Mouse (Mus musculus) kidney, postnatal 4 days (tissue): ENCODE data around the gene Setd6.

Source experiments
- DNase-seq, 2 experiments: peaks; one replicate each; pipeline ENCODE4 v3.0.0; 2021; ENCODE audit warnings: mixed read lengths in 2 of 2

The Setd6 gene

GRCm38 (mm10) chr8:95715676-95716531 lies at the start of gene Setd6:
Gene Setd6, plus strand, starts transcription at chr8:95715881.
- peak; percentile 89 to 94 for DNase-seq

DNA sequence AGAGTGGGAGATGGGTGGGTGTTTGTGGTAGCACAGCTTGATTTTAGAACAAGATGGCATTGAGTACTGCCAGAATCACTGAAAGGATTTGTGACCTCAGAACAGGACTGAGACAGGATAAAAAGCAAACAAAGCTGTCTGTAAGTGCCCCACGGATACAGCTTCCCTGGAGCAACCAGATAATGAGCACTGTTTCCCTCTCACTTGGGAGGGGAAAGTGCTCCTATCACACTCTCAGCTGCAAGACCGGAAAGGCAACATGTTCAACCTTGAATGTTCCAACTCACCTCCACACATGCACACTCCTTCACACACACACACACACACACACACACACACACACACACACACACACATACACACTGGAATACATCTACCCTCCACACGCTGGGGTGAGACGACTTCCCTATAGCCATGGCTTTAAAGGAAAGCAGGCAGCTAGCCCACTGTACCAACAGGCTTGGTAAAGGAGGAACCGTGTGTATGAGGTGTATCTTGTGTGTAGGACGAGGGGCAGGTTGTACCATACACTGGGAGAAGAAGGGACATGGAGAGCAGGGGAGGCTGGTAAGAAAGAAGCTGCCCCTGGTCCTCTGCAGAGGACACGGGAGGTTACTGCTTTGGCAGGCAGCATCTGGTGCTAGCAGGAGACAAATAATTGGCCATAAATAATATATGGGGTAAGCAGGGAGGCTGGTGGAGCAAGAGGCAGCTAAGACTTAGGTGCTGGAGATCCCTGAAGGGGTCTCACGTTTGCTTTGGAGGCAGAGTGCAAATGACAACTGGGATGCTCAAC lies 47.3 kb upstream of the Setd6 start:
- DNase-seq = no peak

- DNase-seq = no peak
Measured at GRCm38 (mm10) chr8:95669967-95670366, 45.7 kb upstream of the Setd6 start.

GRCm38 (mm10) chr8:95671861-95672260 lies 43.8 kb upstream of the Setd6 start:
- no peak for DNase-seq

GRCm38 (mm10) chr8:95672811-95673210 lies 42.9 kb upstream of the Setd6 start:
- no peak for DNase-seq

DNA sequence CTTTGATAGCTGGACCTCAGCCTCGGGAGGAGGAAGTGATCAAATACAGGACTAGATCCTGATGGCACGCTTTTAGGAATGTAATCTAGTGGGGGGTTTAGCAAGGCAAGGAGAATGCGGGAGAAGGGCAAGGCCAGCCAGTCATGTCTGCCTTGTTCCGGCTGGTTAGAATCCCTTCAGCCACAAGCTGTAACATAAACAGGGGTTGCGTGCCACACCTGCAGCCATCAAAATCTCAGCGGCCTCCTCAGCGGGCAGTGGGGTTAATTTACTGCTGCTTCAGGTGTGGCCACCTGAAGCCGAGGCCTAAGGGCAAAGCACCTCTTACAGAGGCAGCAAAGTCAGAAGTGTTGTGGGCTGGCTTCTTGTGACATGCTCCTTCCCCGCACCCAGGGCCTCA lies 39.0 kb upstream of the Setd6 start, which contains the start of gene Ndrg4:
Ndrg4 (plus strand) TSS at position 350 of the 400 bp plus-strand sequence.
- peak in 1 of 2 experiments; percentile 43 for DNase-seq

DNA sequence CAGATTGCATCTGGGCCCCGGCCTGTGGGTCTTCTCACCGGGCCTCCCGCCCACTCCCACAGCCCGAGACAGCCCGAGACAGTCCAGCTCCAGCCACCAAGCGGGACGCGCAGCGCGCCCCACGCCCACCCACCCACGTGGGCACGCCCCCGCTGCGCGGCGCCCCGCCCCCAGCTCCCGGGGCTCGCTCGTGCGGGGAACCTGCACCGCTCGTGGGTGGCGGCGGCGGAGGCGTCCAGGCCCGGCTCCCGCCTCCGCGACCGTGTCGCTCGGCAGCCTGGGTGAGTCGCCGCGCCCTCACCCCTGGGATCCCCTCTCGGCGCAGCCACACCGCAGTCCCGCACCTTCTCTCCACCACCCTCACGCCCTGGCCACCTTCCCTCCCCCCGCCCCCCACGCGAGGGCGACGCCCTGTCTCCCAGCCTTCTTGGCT lies 38.1 kb upstream of the Setd6 start:
- DNase-seq = peak; percentile 26 to 47

- peak; percentile 26 to 53 for DNase-seq
Measured at GRCm38 (mm10) chr8:95678024-95678611, 37.6 kb upstream of the Setd6 start.

GRCm38 (mm10) chr8:95688073-95688672 lies 27.5 kb upstream of the Setd6 start:
- DNase-seq = no peak

- DNase-seq = peak; percentile 45 to 54
Measured at GRCm38 (mm10) chr8:95690929-95691541, 24.6 kb upstream of the Setd6 start.

DNA sequence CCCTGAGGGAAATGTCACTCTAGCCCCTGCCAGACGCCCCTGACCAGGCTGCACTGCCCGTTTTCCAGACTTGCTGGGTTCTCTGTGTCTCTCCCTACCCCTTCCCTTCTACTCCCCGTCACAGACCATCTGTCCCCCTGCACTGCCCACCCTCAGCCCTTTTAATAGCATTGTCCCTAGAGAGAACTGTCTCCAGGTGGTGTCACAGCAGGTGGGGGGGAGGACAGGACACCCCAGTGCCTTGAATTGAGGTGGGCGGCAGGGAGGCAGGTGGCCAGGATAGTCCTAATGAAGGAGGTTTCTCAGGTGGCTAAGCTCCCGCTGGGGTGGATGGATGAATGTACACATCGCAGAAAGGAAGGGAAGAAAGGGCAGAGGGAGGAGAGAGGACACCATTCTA lies 21.1 kb upstream of the Setd6 start:
- no peak for DNase-seq

GRCm38 (mm10) chr8:95696661-95697060 lies 19.0 kb upstream of the Setd6 start:
- no peak for DNase-seq

GRCm38 (mm10) chr8:95697128-95697527 lies 18.6 kb upstream of the Setd6 start:
- peak; percentile 91 for DNase-seq

DNA sequence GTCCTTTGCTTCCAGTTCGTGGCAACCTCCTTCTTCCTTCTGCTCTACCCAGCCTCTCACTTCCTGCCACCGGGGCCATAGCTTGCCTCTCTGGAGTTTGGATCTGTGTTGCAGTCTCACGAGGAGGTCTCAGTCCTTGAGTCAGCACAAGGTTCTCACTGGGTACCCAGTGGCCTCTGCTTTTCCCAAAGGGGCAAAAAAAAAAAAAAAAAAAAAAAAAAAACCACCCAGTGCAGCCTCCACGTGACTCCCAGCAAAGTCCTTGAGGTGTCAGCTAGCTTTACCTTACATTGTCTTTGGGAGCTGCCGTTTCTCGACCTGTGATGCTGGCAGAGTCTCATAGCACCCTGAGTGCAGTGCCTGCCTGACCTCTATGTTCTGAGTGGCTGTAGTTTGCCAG lies 17.5 kb upstream of the Setd6 start:
- no peak for DNase-seq

GRCm38 (mm10) chr8:95700282-95700681 lies 15.4 kb upstream of the Setd6 start:
- DNase-seq = no peak

GRCm38 (mm10) chr8:95701809-95702208 lies 13.9 kb upstream of the Setd6 start:
- DNase-seq = no peak

DNA sequence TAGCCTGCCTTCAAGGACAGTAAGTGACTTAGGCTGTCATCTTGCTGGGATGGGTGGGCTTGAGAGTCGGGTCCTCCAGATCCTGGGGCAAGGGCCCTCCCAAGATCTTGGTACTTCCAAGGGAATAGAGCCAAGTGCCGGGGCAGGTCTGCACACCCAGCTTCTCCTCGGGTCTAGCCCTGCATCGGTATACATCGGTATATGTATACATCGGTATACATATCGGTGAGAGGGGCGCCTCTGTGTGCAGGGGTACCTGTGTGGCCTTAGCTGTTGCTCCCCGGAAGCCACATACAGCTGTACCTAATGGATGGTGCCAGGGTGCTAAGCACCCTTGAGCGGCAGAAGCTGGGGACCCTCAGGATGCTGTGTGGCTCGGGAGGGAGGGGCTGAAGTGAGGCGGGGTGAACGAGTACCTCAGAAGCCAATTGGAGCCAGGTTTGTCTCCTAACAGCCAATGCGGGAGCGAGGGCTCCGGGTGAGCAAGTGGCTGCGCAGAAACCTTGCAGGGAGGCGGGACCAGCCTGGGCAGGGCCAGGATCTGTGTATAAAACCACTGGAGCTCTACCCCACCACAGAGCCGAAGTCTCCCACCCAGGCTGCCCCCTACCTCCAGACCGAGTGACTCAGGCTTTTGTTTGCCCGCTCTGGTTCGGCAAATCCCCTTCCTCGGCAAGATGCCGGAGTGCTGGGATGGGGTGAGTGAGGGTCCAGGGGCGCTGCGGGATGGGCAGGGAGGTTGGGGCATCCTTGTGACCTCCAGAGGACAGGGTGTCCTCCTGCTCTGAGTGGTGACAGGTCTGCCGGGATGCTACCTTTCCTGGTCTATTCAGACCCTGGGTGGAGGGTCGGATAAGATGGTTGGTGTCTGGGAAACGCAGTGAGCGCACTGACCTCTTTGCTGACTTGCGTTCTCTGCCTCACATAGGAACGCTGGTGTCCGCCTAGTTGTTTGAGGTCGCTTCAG lies 12.9 kb upstream of the Setd6 start:
- peak; percentile 86 to 92 for DNase-seq

DNA sequence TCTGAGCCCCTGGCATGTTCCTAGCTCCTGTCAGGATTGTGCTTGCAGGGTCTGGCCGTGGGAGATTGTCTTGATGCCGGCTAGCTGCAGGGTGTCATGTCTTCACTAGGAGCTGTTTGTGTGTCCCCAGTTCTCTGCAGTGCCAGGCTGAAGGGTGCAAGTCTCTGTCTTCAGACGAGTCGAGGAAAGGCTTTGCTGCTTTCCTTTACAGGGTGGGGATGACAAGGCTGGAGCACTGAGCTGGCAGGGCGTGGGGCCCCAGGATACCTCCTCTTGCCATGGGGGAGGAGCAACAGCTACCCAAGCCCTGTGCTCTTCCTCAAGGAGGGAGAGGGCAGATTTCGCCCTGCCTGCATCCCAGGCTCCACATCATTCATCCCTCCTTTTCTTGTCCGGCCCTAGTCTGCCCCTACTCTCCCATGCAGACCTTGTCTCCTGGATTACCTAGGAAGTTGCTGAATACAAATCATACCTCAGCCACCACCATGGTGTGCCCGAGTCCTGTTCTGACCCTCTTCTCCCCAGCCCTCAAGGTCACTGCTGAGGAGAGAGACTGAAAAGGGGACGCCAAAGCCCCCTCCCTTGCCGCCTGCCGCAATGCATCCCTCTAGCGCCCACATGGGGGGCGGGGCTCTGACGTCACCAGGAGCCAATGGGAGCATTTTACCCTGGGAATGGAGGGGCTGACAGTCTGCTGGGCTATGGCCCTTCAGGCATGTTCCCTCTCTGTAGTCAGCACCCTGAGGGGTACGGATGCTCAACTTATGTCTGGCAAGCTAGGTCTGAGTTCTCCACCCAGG lies 12.0 kb upstream of the Setd6 start:
- peak; percentile 69 to 74 for DNase-seq

DNA sequence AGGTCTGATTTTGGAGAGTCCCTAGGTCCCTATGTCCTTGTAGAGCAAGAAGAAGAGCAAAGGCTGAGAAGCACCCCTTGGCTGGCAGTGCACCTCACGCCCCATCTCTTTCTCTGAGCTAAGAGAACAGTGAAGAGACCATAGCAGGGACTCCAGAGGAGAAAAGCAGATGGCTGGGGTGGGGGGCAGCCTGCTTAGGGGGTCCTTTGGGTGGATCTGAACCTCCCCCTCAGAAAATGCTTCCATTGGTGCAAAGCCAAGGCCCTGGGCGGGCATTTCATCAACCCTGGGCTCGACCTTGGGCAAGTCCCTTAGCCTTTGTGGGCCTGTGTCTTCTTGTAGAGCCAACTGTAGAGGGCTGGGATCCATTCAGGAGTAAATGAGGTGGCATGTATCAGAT lies 11.1 kb upstream of the Setd6 start:
- no peak for DNase-seq

DNA sequence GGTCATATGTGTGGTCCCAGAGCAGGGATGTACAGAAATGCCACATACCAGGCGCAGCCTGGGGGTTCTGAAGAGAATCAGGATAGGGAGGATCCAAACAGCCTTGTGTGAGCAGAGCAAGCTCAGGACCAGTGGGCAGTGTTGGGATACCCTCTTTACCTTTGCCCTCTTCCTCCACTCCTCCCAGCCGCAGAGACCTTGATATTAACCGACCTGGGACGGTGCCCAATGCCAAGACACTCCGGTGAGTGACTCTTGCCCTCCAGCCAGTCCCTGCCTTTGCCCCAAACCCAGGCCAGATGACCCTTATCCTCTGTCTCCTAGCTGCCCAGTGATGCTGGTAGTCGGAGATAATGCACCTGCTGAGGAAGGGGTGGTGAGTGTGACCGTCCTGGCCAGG lies 6.1 kb upstream of the Setd6 start:
- DNase-seq = no peak
